Mouse (Mus musculus): ENCODE data around the gene Olfr648.

The Olfr648 gene

GRCm38 (mm10) chr7:104183292-104183691 is at the start of gene Olfr648:
Gene Olfr648, minus strand, starts transcription at chr7:104183392.
- no peak for DNase-seq

GRCm38 (mm10) chr7:104231203-104231602 is 48.0 kb upstream of the Olfr648 start:
- no peak for DNase-seq

- DNase-seq, result no peak
These were observed 35.7 kb upstream of the Olfr648 start, which contains the start of gene Trim6 for GRCm38 (mm10) chr7:104218701-104219569. Gene Trim6, plus strand, starts transcription at chr7:104218793.

- DNase-seq, result no peak
These were observed 34.7 kb upstream of the Olfr648 start for GRCm38 (mm10) chr7:104217881-104218280.

GRCm38 (mm10) chr7:104216011-104216535 is 32.9 kb upstream of the Olfr648 start:
- DNase-seq, result no peak

GRCm38 (mm10) chr7:104206197-104206596 is 23.0 kb upstream of the Olfr648 start:
- no peak for DNase-seq

- DNase-seq, result peak; percentile 7
These were observed 16.6 kb upstream of the Olfr648 start for GRCm38 (mm10) chr7:104199822-104200221.

- DNase-seq, result no peak
These were observed 12.7 kb upstream of the Olfr648 start, which contains the start of gene Olfr649 for GRCm38 (mm10) chr7:104195885-104196284. Gene Olfr649, minus strand, starts transcription at chr7:104195985.

GRCm38 (mm10) chr7:104191275-104191674 is 8.1 kb upstream of the Olfr648 start:
- no peak for DNase-seq

- no peak for DNase-seq
These were observed 4.1 kb downstream of the Olfr648 start for GRCm38 (mm10) chr7:104179074-104179473.

GRCm38 (mm10) chr7:104178422-104179054 is 4.7 kb downstream of the Olfr648 start:
- DNase-seq, result no peak

- no peak for DNase-seq
These were observed 8.1 kb downstream of the Olfr648 start for GRCm38 (mm10) chr7:104175085-104175484.

- DNase-seq, result no peak
These were observed 13.5 kb downstream of the Olfr648 start for GRCm38 (mm10) chr7:104169634-104170204.

GRCm38 (mm10) chr7:104167105-104167504 is 16.1 kb downstream of the Olfr648 start:
- DNase-seq, result no peak

- DNase-seq, result no peak
These were observed 32.7 kb downstream of the Olfr648 start, which contains the start of gene Ubqlnl for GRCm38 (mm10) chr7:104150456-104150855. Gene Ubqlnl, minus strand, starts transcription at chr7:104150556.

GRCm38 (mm10) chr7:104143179-104143578 is 40.0 kb downstream of the Olfr648 start, which contains the start of gene Ubqln3:
Gene Ubqln3, minus strand, starts transcription at chr7:104143279.
- no peak for DNase-seq

GRCm38 (mm10) chr7:104137305-104137704 is 45.9 kb downstream of the Olfr648 start, which contains the start of gene Olfr643:
Gene Olfr643, minus strand, starts transcription at chr7:104137405.
- DNase-seq, result no peak

- no peak for DNase-seq
These were observed 53.5 kb downstream of the Olfr648 start, which contains the start of gene Ubqln5 for GRCm38 (mm10) chr7:104129726-104130125. Gene Ubqln5, minus strand, starts transcription at chr7:104129826.
